Mouse (Mus musculus) T-cell, adult 2 months (primary cell): ENCODE results near the gene Gm7029.
"Not testable (repeated sequence)": the region's sequence is repeated elsewhere in the genome, so short reads cannot be mapped to it uniquely, and the experiment has no call there.

Source experiments
- DNase-seq: peaks from one replicate; pipeline ENCODE4 v3.0.0; 2022; ENCODE audit warnings: low spot score

Gene Gm7029

GRCm38 (mm10) chr17:33873537-33873936, at the start of gene Gm7029:
Gene Gm7029, plus strand, starts transcription at chr17:33873837.
- not testable (repeated sequence) for DNase-seq

GRCm38 (mm10) chr17:33824084-33824996, 49.3 kb upstream of the Gm7029 start, which contains the start of the genes Rps28 and Ndufa7:
Gene Rps28, minus strand, starts transcription at chr17:33824562.
Gene Ndufa7, plus strand, starts transcription at chr17:33824572.
- peak; percentile 99 for DNase-seq

- DNase-seq: not testable (repeated sequence)
These were observed 48.7 kb upstream of the Gm7029 start for GRCm38 (mm10) chr17:33824997-33825330.

- DNase-seq: no peak
These were observed 48.2 kb upstream of the Gm7029 start for GRCm38 (mm10) chr17:33825462-33825861.

GRCm38 (mm10) chr17:33826850-33827249, 46.8 kb upstream of the Gm7029 start:
- DNase-seq: peak; percentile 72

GRCm38 (mm10) chr17:33828892-33829291, 44.7 kb upstream of the Gm7029 start:
- DNase-seq: no peak

- no peak for DNase-seq
These were observed 44.1 kb upstream of the Gm7029 start for GRCm38 (mm10) chr17:33829561-33829960.

GRCm38 (mm10) chr17:33842966-33843795, 30.5 kb upstream of the Gm7029 start, which contains the start of gene Cd320:
Gene Cd320, plus strand, starts transcription at chr17:33843091.
- DNase-seq: peak; percentile 89

GRCm38 (mm10) chr17:33844196-33844595, 29.4 kb upstream of the Gm7029 start:
- no peak for DNase-seq

GRCm38 (mm10) chr17:33848139-33848538, 25.5 kb upstream of the Gm7029 start:
- no peak for DNase-seq

- no peak for DNase-seq
These were observed 22.3 kb upstream of the Gm7029 start for GRCm38 (mm10) chr17:33851331-33851730.

- no peak for DNase-seq
These were observed 15.8 kb upstream of the Gm7029 start for GRCm38 (mm10) chr17:33857816-33858215.

GRCm38 (mm10) chr17:33865330-33866030, 8.2 kb upstream of the Gm7029 start:
- DNase-seq: peak; percentile 81

- no peak for DNase-seq
These were observed 774 bp downstream of the Gm7029 start for GRCm38 (mm10) chr17:33874411-33874810.

GRCm38 (mm10) chr17:33875797-33876196, 2.2 kb downstream of the Gm7029 start:
- not testable (repeated sequence) for DNase-seq

- DNase-seq: not testable (repeated sequence)
These were observed 10.7 kb downstream of the Gm7029 start for GRCm38 (mm10) chr17:33884320-33884719.

- DNase-seq: not testable (repeated sequence)
These were observed 14.2 kb downstream of the Gm7029 start for GRCm38 (mm10) chr17:33887802-33888201.

GRCm38 (mm10) chr17:33888230-33888629, 14.6 kb downstream of the Gm7029 start:
- not testable (repeated sequence) for DNase-seq

- DNase-seq: not testable (repeated sequence)
These were observed 16.4 kb downstream of the Gm7029 start for GRCm38 (mm10) chr17:33889941-33890532.

GRCm38 (mm10) chr17:33890533-33891059, 17.0 kb downstream of the Gm7029 start, which contains the start of gene Kifc1:
Gene Kifc1, minus strand, starts transcription at chr17:33890661.
- DNase-seq: peak; percentile 100

- DNase-seq: no peak
These were observed 17.7 kb downstream of the Gm7029 start for GRCm38 (mm10) chr17:33891357-33891756.
